8 mouse cellular contexts compared by ENCODE assay signal in the genomic region with DNA sequence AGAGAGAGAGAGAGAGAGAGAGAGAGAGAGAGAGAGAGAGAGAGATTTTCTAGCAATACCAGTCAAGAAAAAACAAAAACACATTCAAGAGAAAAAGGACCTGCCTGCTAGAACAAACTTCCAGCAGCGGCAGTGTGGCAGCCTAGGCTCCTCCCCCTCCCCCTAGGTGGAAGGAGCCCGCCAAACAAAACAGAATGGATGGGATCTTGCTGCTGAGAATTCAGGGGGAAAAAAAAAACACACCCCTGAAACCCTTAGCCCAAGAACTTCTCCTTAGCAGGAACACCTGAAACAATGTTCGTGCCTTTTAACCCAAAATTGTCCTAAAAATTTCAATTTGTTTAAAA. TPM values are rescaled to one million over a fixed set of nuclear protein-coding genes. Genes with fewer than 3 reads are reported as not detected.
DNase-seq lines count a peak whose midpoint lies in the region; ATAC-seq and TF ChIP-seq lines count a peak whose summit lies in the region.

No protein-coding gene starts in this region.

- H3K4me3 ChIP-seq in ES-Bruce4 (ENCODE audit: low read depth, low read length): peak overlapping the region; percentile 87
- H3K4me3 ChIP-seq in forebrain, embryonic 15.5 days: peak overlapping the region; percentile 36
- peak overlapping the region; percentile 53 for H3K4me3 ChIP-seq in liver, embryonic 16.5 days (ENCODE audit: low read depth, low read length)

- H3K27ac ChIP-seq in ES-Bruce4 (ENCODE audit: insufficient read depth, low read length): peak overlapping the region; percentile 29; the same call in 1 of the 2 replicates
- peak overlapping the region; percentile 29; the same call in 1 of the 2 replicates for H3K27ac ChIP-seq in forebrain, embryonic 15.5 days (replicated peaks)
- 0 out of 2 replicates have a peak overlapping the region, but pooled peaks have one; percentile 30 for H3K27ac ChIP-seq in liver, embryonic 16.5 days (ENCODE audit: low read length)

- DNase-seq in adrenal gland, postnatal 14 days: peak; percentile 18
- DNase-seq in adrenal gland, postnatal 36 days: no peak
- no peak for DNase-seq in adipocyte (ENCODE audit: low spot score)
- DNase-seq in spleen, adult 18-20 months: no peak
- no peak for DNase-seq in urinary bladder, postnatal 4 days (ENCODE audit: low spot score in 2 of 2)

- 1% methylated on average over 3 of the region's 3 CpGs for WGBS in forebrain, embryonic 15.5 days
- 10% methylated on average over 3 of the region's 3 CpGs for WGBS in liver, embryonic 16.5 days (ENCODE audit: insufficient replicate concordance)

- no peaks in the 10 kb centered on the region for H3K9me3 ChIP-seq in ES-Bruce4 (replicated peaks; ENCODE audit: control insufficient read depth, insufficient read depth, low read length, poor library complexity, severe bottlenecking)
- no peaks in the 10 kb centered on the region for H3K9me3 ChIP-seq in forebrain, embryonic 15.5 days
- no peaks in the 10 kb centered on the region for H3K9me3 ChIP-seq in liver, embryonic 16.5 days (replicated peaks; ENCODE audit: control insufficient read depth, low read length)

- ATAC-seq in forebrain, embryonic 15.5 days (replicated peaks): peak; percentile 53
- peak; percentile 41; the same call in 1 of the 2 replicates for ATAC-seq in liver, embryonic 16.5 days (ENCODE audit: low read depth)

- H3K36me3 ChIP-seq in ES-Bruce4 (ENCODE audit: control insufficient read depth, insufficient read depth, low read length, poor library complexity, severe bottlenecking): no peaks in the 10 kb centered on the region
- H3K36me3 ChIP-seq in forebrain, embryonic 15.5 days: no peaks in the 10 kb centered on the region
- H3K36me3 ChIP-seq in liver, embryonic 16.5 days (ENCODE audit: control insufficient read depth, insufficient read depth): no peaks in the 10 kb centered on the region

- TF ChIP-seq POLR2A in ES-Bruce4 (IDR thresholded peaks at IDR 0.05; ENCODE audit: insufficient read depth, low read length): no peak

- no peaks in the 10 kb centered on the region for H3K27me3 ChIP-seq in ES-Bruce4 (ENCODE audit: control insufficient read depth, insufficient read depth, low read length, poor library complexity, severe bottlenecking)
- H3K27me3 ChIP-seq in forebrain, embryonic 15.5 days: no peaks in the 10 kb centered on the region
- H3K27me3 ChIP-seq in liver, embryonic 16.5 days (ENCODE audit: control insufficient read depth, insufficient read depth, low read depth, low read length): no peaks in the 10 kb centered on the region

- peaks cover 3% of the 10 kb centered on the region for H3K4me1 ChIP-seq in ES-Bruce4 (ENCODE audit: control insufficient read depth, insufficient read depth, low read length)
- peaks cover 15% of the 10 kb centered on the region for H3K4me1 ChIP-seq in forebrain, embryonic 15.5 days
- H3K4me1 ChIP-seq in liver, embryonic 16.5 days (ENCODE audit: control insufficient read depth, low read depth, low read length): peaks cover 23% of the 10 kb centered on the region

- TF ChIP-seq EP300 in ES-Bruce4 (IDR thresholded peaks at IDR 0.05; ENCODE audit: insufficient read depth, low read depth, low read length): no peak

- TF ChIP-seq CTCF in ES-Bruce4 (IDR thresholded peaks at IDR 0.05; ENCODE audit: low read depth, low read length): no peak

- peak overlapping the region; percentile 51 for H3K4me2 ChIP-seq in forebrain, embryonic 15.5 days (replicated peaks)
- peak overlapping the region; percentile 66 for H3K4me2 ChIP-seq in liver, embryonic 16.5 days (ENCODE audit: low read depth, low read length)

- H3K9ac ChIP-seq in ES-Bruce4 (ENCODE audit: low read depth, poor library complexity, severe bottlenecking): peak overlapping the region; percentile 78
- H3K9ac ChIP-seq in forebrain, embryonic 15.5 days (replicated peaks): peak overlapping the region; percentile 30
- H3K9ac ChIP-seq in liver, embryonic 16.5 days (ENCODE audit: low read depth, low read length): peak overlapping the region; percentile 64

RNA-seq across cellular contexts. Expression of gene Treml2, which starts 17.6 kb away (rescaled TPM):
- 0.93 and 5.6 TPM in 2 replicates for total RNA-seq in adrenal gland, postnatal 14 days (2021)
- under 1 TPM; 0.23 to 0.46 TPM for total RNA-seq in adrenal gland, postnatal 36 days (2021)
- polyA plus RNA-seq in ES-Bruce4 (2011; ENCODE audit: insufficient read depth, insufficient read length, low read depth, missing spikeins): 0.70 and 0.79 TPM in 2 replicates
- polyA plus RNA-seq in forebrain, embryonic 15.5 days (2015; fragmentation: Nextera tagmentation; extraction: Ambion mirVana): 0.08 TPM in 1 of 2 replicates, not detected in the other
- 3.4 and 3.5 TPM in 2 replicates for polyA plus RNA-seq in liver, embryonic 16.5 days (2015; fragmentation: Nextera tagmentation; extraction: Ambion mirVana)

RNA-seq across cellular contexts. Expression of gene Treml4, which starts 17.6 kb away (rescaled TPM):
- 0.89 and 1.8 TPM in 2 replicates for total RNA-seq in adrenal gland, postnatal 14 days (2021)
- total RNA-seq in adrenal gland, postnatal 36 days (2021): 1 to 10 TPM in 1 of 2 experiments, under 1 TPM in 1; 0.36 to 1.5 TPM
- polyA plus RNA-seq in ES-Bruce4 (2011; ENCODE audit: insufficient read depth, insufficient read length, low read depth, missing spikeins): not detected in 2 replicates
- 0.10 TPM in 1 of 2 replicates, not detected in the other for polyA plus RNA-seq in forebrain, embryonic 15.5 days (2015; fragmentation: Nextera tagmentation; extraction: Ambion mirVana)
- polyA plus RNA-seq in liver, embryonic 16.5 days (2015; fragmentation: Nextera tagmentation; extraction: Ambion mirVana): 4.6 and 5.0 TPM in 2 replicates

RNA-seq across cellular contexts. Expression of gene Trem3, which starts 34.1 kb away (rescaled TPM):
- total RNA-seq in adrenal gland, postnatal 14 days (2021): 0.48 TPM in 1 of 2 replicates, not detected in the other
- total RNA-seq in adrenal gland, postnatal 36 days (2021): not detected
- polyA plus RNA-seq in ES-Bruce4 (2011; ENCODE audit: insufficient read depth, insufficient read length, low read depth, missing spikeins): not detected in 2 replicates
- polyA plus RNA-seq in forebrain, embryonic 15.5 days (2015; fragmentation: Nextera tagmentation; extraction: Ambion mirVana): not detected in 2 replicates
- 9.0 TPM in 2 replicates for polyA plus RNA-seq in liver, embryonic 16.5 days (2015; fragmentation: Nextera tagmentation; extraction: Ambion mirVana)

RNA-seq across cellular contexts. Expression of gene B430306N03Rik, which starts 34.2 kb away (rescaled TPM):
- 0.19 and 0.45 TPM in 2 replicates for total RNA-seq in adrenal gland, postnatal 14 days (2021)
- under 1 TPM; 0.13 to 0.23 TPM for total RNA-seq in adrenal gland, postnatal 36 days (2021)
- not detected in 2 replicates for polyA plus RNA-seq in ES-Bruce4 (2011; ENCODE audit: insufficient read depth, insufficient read length, low read depth, missing spikeins)
- polyA plus RNA-seq in forebrain, embryonic 15.5 days (2015; fragmentation: Nextera tagmentation; extraction: Ambion mirVana): 0.09 TPM in 1 of 2 replicates, not detected in the other
- polyA plus RNA-seq in liver, embryonic 16.5 days (2015; fragmentation: Nextera tagmentation; extraction: Ambion mirVana): 4.0 and 4.1 TPM in 2 replicates

RNA-seq across cellular contexts. Expression of gene Trem1, which starts 49.1 kb away (rescaled TPM):
- 0.11 TPM in 2 replicates for total RNA-seq in adrenal gland, postnatal 14 days (2021)
- total RNA-seq in adrenal gland, postnatal 36 days (2021): under 1 TPM; 0.10 to 0.17 TPM
- polyA plus RNA-seq in ES-Bruce4 (2011; ENCODE audit: insufficient read depth, insufficient read length, low read depth, missing spikeins): not detected in 2 replicates
- not detected in 2 replicates for polyA plus RNA-seq in forebrain, embryonic 15.5 days (2015; fragmentation: Nextera tagmentation; extraction: Ambion mirVana)
- 1.6 TPM in 2 replicates for polyA plus RNA-seq in liver, embryonic 16.5 days (2015; fragmentation: Nextera tagmentation; extraction: Ambion mirVana)

Comparison
In these comparisons a context has a peak if more than half of its experiments do, and no peak if none do; other contexts are left out.
1. H3K4me3 ChIP-seq: peak in every context shown above with its lines; median percentile 87 in ES-Bruce4; 53 in liver, embryonic 16.5 days; 36 in forebrain, embryonic 15.5 days.